ENCODE assay signal across 8 mouse cellular contexts in the genomic region with DNA sequence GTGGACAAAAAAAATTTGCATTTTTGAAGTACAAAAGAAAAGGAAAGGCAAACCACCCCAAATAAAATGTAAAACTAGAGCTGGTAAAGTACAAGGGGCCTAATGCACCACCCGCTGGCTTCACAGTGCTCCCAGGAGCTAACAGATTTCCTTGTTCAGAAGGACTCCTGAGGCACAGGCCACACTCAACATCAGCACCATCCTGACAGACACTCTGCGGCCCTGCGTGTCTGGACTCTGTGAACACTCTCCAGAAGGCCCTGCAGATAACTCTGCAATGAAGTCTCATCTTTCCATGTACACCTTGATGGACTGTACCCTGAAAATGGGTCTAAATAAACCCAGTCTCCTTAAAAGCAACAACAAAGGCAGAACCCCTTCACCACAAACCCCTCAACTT. TPM values are rescaled to one million over a fixed set of nuclear protein-coding genes. Genes with fewer than 3 reads are reported as not detected.
DNase-seq lines count a peak whose midpoint lies in the region; ATAC-seq and TF ChIP-seq lines count a peak whose summit lies in the region.

No protein-coding gene starts in this region.

- no peak overlapping the region for H3ac ChIP-seq in myocyte (ENCODE audit: control insufficient read depth, insufficient read length)

- no peak overlapping the region for H3K4me3 ChIP-seq in forebrain, embryonic 13.5 days
- H3K4me3 ChIP-seq in forebrain, postnatal 0 days (ENCODE audit: low read depth, low read length): no peak overlapping the region
- H3K4me3 ChIP-seq in left cerebral cortex, adult 2 months: no peak overlapping the region
- H3K4me3 ChIP-seq in hindbrain, embryonic 14.5 days (replicated peaks; ENCODE audit: low read length): no peak overlapping the region
- no peak overlapping the region for H3K4me3 ChIP-seq in myocyte

- H3K4me2 ChIP-seq in forebrain, embryonic 13.5 days: no peak overlapping the region
- no peak overlapping the region for H3K4me2 ChIP-seq in forebrain, postnatal 0 days (ENCODE audit: low read depth)
- no peak overlapping the region for H3K4me2 ChIP-seq in hindbrain, embryonic 14.5 days (replicated peaks)
- peak overlapping the region; percentile 8 for H3K4me2 ChIP-seq in myocyte (ENCODE audit: low read depth)

- no peak for TF ChIP-seq POLR2A in myocyte (IDR thresholded peaks at IDR 0.05; ENCODE audit: insufficient read length, low read depth)

- peaks cover 77% of the 10 kb centered on the region for H3K79me2 ChIP-seq in myocyte (ENCODE audit: control insufficient read depth, insufficient read depth)

- no peak for DNase-seq in forebrain, postnatal 0 days
- no peak for DNase-seq in left cerebral cortex, adult 2 months (ENCODE audit: extremely low spot score in 1 of 2, low spot score in 2 of 2)
- no peak for DNase-seq in left cerebral cortex, postnatal 25 days (ENCODE audit: low spot score in 2 of 2)
- DNase-seq in hindbrain, embryonic 14.5 days (ENCODE audit: low spot score): no peak
- DNase-seq in thymus, postnatal 4 days: no peak
- no peak for DNase-seq in urinary bladder, postnatal 25 days (ENCODE audit: low spot score)

- no peaks in the 10 kb centered on the region for H3K27me3 ChIP-seq in forebrain, embryonic 13.5 days
- no peaks in the 10 kb centered on the region for H3K27me3 ChIP-seq in forebrain, postnatal 0 days (ENCODE audit: insufficient read depth, low read length)
- no peaks in the 10 kb centered on the region for H3K27me3 ChIP-seq in hindbrain, embryonic 14.5 days (ENCODE audit: control insufficient read depth, insufficient read depth, low read length)
- H3K27me3 ChIP-seq in myocyte (ENCODE audit: control insufficient read depth, insufficient read depth, insufficient read length): no peaks in the 10 kb centered on the region

- H3K27ac ChIP-seq in forebrain, embryonic 13.5 days: peak overlapping the region; percentile 64
- no peak overlapping the region for H3K27ac ChIP-seq in forebrain, postnatal 0 days (ENCODE audit: low read depth, low read length)
- peak overlapping the region; percentile 3; the same call in 1 of the 2 replicates for H3K27ac ChIP-seq in left cerebral cortex, adult 2 months
- peak overlapping the region; percentile 66; the same call in 1 of the 2 replicates for H3K27ac ChIP-seq in hindbrain, embryonic 14.5 days

- peaks cover 18% of the 10 kb centered on the region for H3K4me1 ChIP-seq in forebrain, embryonic 13.5 days
- no peaks in the 10 kb centered on the region for H3K4me1 ChIP-seq in forebrain, postnatal 0 days (ENCODE audit: insufficient read depth)
- peaks cover 31% of the 10 kb centered on the region for H3K4me1 ChIP-seq in hindbrain, embryonic 14.5 days (replicated peaks; ENCODE audit: control insufficient read depth, insufficient read depth, low read length)

- no peak for TF ChIP-seq CTCF in forebrain, postnatal 0 days (IDR thresholded peaks at IDR 0.05; ENCODE audit: low read depth)
- TF ChIP-seq CTCF in left cerebral cortex, adult 2 months (IDR thresholded peaks at IDR 0.05): no peak

- 64% methylated on average over 3 of the region's 3 CpGs for WGBS in forebrain, embryonic 13.5 days
- WGBS in forebrain, postnatal 0 days: 56% methylated on average over 3 of the region's 3 CpGs
- 66% methylated on average over 3 of the region's 3 CpGs for WGBS in hindbrain, embryonic 14.5 days

- ATAC-seq in forebrain, embryonic 13.5 days: peak; percentile 33; the same call in 1 of the 2 replicates
- no peak for ATAC-seq in forebrain, postnatal 0 days
- no peak for ATAC-seq in hindbrain, embryonic 14.5 days (ENCODE audit: low FRiP score)

- H3K36me3 ChIP-seq in forebrain, embryonic 13.5 days (ENCODE audit: poor library complexity, severe bottlenecking): peaks cover 17% of the 10 kb centered on the region
- H3K36me3 ChIP-seq in forebrain, postnatal 0 days (ENCODE audit: insufficient read depth): peaks cover 7% of the 10 kb centered on the region; the same call in 1 of the 2 replicates
- H3K36me3 ChIP-seq in hindbrain, embryonic 14.5 days (replicated peaks; ENCODE audit: control insufficient read depth, insufficient read depth): peaks cover 8% of the 10 kb centered on the region; the same call in 1 of the 2 replicates
- H3K36me3 ChIP-seq in myocyte (ENCODE audit: control insufficient read depth, insufficient read depth): peaks cover 10% of the 10 kb centered on the region

- no peaks in the 10 kb centered on the region for H3K9me3 ChIP-seq in forebrain, embryonic 13.5 days (replicated peaks)
- no peaks in the 10 kb centered on the region for H3K9me3 ChIP-seq in forebrain, postnatal 0 days (ENCODE audit: low read length)
- no peaks in the 10 kb centered on the region for H3K9me3 ChIP-seq in hindbrain, embryonic 14.5 days (ENCODE audit: control insufficient read depth, low read length)

- H3K9ac ChIP-seq in forebrain, embryonic 13.5 days: no peak overlapping the region
- H3K9ac ChIP-seq in forebrain, postnatal 0 days: no peak overlapping the region
- H3K9ac ChIP-seq in hindbrain, embryonic 14.5 days: no peak overlapping the region

- intact Hi-C loops in left cerebral cortex, adult 2 months (cut with DNase I): no loop called here
- intact Hi-C loops in left cerebral cortex, postnatal 25 days (cut with DNase I): no loop called here

TF ChIP-seq in myocyte, 11 proteins besides CTCF, POLR2A, EP300 and RAD21:
- TF ChIP-seq REST (IDR thresholded peaks at IDR 0.05; ENCODE audit: insufficient read depth, insufficient read length) (no peak), E2F4 (IDR thresholded peaks at IDR 0.05; ENCODE audit: insufficient read depth) (no peak), MYOG (IDR thresholded peaks at IDR 0.05; ENCODE audit: control insufficient read depth in 1 of 3, insufficient read depth in 1 of 3, insufficient read length in 2 of 3, low read depth in 2 of 3) (no peak), SRF (IDR thresholded peaks at IDR 0.05; ENCODE audit: control insufficient read depth, insufficient read length, low read depth) (no peak), TCF3 (IDR thresholded peaks at IDR 0.05; ENCODE audit: insufficient read length, low read depth) (no peak), TCF12 (IDR thresholded peaks at IDR 0.05; ENCODE audit: insufficient read depth, poor library complexity, severe bottlenecking) (no peak), MYOD1 (IDR thresholded peaks at IDR 0.05; ENCODE audit: control insufficient read depth in 1 of 3, insufficient read length in 2 of 3, low read depth in 2 of 3) (no peak), POLR2AphosphoS2 (IDR thresholded peaks at IDR 0.05; ENCODE audit: insufficient read length, low read depth) (no peak), USF1 (IDR thresholded peaks at IDR 0.05; ENCODE audit: low read depth) (no peak), CEBPB (IDR thresholded peaks at IDR 0.05; ENCODE audit: insufficient read depth, poor library complexity, severe bottlenecking) (no peak), MAX (IDR thresholded peaks at IDR 0.05; ENCODE audit: low read depth) (no peak)

RNA-seq across cellular contexts. Expression of a gene that starts 22.5 kb away (rescaled TPM):
- polyA plus RNA-seq in forebrain, embryonic 13.5 days (2015; fragmentation: Nextera tagmentation; extraction: Ambion mirVana): 60.5 and 62.9 TPM in 2 replicates
- 29.5 and 36.2 TPM in 2 replicates for total RNA-seq in forebrain, postnatal 0 days (2014; rRNA removed)
- 59.4 and 61.5 TPM in 2 replicates for polyA plus RNA-seq in forebrain, postnatal 0 days (2015; fragmentation: Nextera tagmentation; extraction: Ambion mirVana)
- total RNA-seq in left cerebral cortex, adult 2 months (2021): 100 to 1,000 TPM in 1 of 2 experiments, 10 to 100 TPM in 1; 98.1 to 105 TPM
- 100 to 1,000 TPM in 1 of 2 experiments, 10 to 100 TPM in 1; 92.3 to 105 TPM for total RNA-seq in left cerebral cortex, postnatal 25 days (2021)
- 63.9 and 71.1 TPM in 2 replicates for polyA plus RNA-seq in hindbrain, embryonic 14.5 days (2014; fragmentation: Nextera tagmentation; extraction: Ambion mirVana)
- 37.9 TPM for polyA plus RNA-seq in myocyte (2012; fragmentation: generic; extraction: Trizol)
